Mouse (Mus musculus) cerebellum, adult 8-10 months (tissue): Measurements from ENCODE around the gene Draxin.
"Not testable (repeated sequence)": the region's sequence is repeated elsewhere in the genome, so short reads cannot be mapped to it uniquely, and the experiment has no call there.

Source experiments
- DNase-seq: peaks from one replicate; pipeline ENCODE4 v3.0.0; 2022

Gene Draxin

DNA sequence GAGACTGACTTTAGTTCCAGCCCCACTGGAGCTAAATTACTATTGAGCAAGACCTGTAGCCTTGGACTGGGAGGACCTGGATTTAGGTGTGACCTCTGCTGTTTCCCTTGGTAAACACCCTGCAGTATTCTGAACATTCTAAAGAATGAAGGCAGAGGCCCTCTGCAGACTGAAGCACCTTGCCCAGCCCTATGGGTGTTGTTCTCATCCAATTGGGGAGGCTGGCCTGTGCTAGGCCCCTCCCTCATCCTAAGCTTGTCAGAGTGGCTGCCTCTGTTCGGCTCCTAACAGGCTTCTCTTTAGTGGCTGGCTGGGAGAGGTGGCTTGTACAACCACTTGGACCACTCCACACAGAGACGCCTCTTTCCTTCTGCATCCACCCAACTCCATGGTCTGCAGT, 77.5 kb downstream of the Draxin start:
- no peak for DNase-seq

DNA sequence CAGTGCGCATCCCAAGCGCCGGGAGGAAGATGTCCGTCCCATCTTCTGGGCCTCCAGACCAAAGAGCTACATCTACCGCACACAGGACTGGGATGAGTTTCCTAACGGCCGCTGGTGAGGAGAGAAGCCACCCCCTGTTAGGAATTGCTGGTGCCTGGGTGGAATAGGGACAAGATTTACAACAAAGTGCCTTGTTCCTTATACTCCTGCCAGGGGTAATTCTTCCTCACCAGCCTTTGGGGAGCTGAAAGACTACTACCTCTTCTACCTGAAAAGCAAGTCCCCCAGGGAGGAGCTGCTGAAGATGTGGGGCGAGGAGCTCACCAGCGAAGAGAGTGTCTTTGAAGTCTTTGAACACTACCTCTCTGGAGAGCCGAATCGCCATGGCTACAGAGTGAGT, 78.6 kb downstream of the Draxin start:
- no peak for DNase-seq

DNA sequence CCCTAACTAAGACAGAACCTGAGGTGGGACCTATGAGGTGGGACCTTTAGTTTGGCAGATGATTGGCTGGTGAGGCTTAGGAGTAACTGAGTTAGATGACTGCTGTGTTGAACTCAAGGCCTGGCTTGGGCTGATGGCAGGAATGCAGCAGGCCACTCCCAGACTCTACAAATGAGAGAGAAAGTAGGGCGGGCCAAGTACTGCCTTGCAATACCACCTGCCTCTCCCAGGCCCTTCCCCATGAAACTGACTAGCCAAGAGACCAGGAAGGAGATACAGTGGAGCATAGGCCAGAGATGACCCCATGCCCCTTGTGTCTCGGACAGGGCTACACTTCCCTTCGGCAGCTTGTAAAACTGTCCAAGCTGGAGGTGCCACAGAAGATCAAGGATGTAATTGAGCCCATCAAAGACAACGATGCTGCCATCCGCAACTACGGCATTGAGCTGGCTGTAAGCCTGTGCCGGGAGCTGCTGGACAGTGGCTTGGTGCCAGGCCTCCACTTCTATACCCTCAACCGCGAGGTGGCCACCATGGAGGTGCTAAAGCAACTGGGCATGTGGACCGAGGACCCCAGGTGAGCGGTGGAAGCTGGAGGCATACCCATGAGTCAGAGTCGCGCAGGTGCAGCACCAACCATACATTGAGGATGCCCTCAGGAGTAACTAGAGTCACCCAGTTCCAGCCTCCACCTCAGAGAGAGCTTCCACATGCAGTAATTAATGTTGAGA, 79.3 kb downstream of the Draxin start:
- DNase-seq: no peak

DNA sequence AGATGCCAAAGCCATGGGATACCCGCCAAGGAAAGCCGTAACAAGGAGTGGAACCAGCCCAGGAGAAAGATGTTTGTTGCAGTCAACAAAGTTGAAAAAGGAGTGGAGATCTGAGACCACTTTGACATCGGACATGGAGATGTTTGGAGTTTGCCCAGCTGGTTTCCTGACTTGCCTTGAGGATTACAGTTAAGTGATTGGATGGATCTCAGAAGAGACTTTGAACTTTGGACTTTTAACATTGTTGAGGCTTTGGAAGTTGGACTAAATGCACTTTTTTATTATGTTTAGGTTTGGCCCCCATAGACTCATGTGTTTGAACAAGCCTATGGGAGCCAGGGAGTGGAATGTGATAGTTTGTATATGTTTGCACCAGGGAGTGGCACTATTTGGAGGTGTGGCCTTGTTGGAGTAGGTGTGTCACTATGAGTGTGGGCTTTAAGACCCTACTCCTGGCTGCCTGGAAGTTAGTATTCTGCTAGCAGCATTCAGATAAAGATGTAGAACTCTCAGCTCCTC, 80.0 kb downstream of the Draxin start:
- not testable (repeated sequence) for DNase-seq
